Mouse (Mus musculus): ENCODE results near the gene Aurka. TPM values are rescaled to one million over a fixed set of nuclear protein-coding genes. Genes with fewer than 3 reads are reported as not detected.

Aurka gene
- polyA plus RNA-seq, 1 experiment from 2014 or later = 6.1 TPM

DNA sequence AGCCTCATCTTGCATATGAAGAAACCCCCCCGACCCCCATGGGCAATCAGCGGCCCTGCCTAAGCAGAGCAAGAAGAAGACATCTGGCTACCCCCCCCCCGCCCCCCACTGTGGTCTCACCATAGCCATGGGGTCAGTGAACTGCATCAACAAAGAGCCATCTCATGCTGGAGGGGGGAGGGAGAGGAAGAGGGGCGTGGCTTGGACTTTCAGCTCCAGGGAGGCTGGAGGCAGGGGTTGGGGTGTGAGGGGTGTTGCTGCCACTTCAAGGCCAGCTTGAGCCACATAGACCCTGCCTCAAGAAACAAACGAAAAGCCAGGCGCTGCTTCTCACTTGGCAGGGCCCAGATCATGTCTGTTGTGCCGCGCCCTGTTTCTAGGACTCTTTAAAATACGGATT is 25.6 kb upstream of the Aurka start:
- Histone ChIP-seq H3K27ac (no peak overlapping the region), H3K4me3 (ENCODE audit: inconsistent target) (no peak overlapping the region), H3K79me2 (ENCODE audit: inconsistent target) (0 out of 2 replicates have a peak, but pooled peaks cover 11% of the 10 kb centered on the region), H3K36me3 (ENCODE audit: inconsistent target) (no peaks in the 10 kb centered on the region)
- 91% methylated on average over 9 of the region's 9 CpGs for WGBS (ENCODE audit: missing documents)

DNA sequence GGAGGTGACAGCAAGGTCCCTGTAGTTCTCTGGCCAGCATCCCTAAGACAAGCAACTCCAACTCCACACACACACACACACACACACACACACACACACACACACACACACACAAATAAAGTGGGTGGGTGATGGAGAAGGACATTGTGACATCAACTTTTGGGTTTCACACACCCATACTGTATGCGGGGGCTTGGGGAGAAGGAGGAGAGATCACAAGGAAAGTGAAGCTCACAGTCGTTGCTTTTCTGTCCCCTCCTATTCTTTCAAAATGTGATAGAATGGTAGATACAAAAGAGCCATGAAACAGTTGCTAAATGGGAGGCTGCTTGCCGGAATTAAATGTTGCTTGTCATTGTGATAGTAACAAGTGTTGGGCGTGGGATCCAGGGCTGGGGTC is 24.3 kb upstream of the Aurka start:
- 0 out of 2 replicates have a peak, but pooled peaks cover 11% of the 10 kb centered on the region for H3K79me2 ChIP-seq (ENCODE audit: inconsistent target)
- H3K27ac ChIP-seq = no peak overlapping the region
- 91% methylated on average over 2 of the region's 4 CpGs for WGBS (ENCODE audit: missing documents)
- H3K4me3 ChIP-seq (ENCODE audit: inconsistent target) = peak overlapping the region; percentile 31; the same call in 1 of the 2 replicates
- no peaks in the 10 kb centered on the region for H3K36me3 ChIP-seq (ENCODE audit: inconsistent target)

DNA sequence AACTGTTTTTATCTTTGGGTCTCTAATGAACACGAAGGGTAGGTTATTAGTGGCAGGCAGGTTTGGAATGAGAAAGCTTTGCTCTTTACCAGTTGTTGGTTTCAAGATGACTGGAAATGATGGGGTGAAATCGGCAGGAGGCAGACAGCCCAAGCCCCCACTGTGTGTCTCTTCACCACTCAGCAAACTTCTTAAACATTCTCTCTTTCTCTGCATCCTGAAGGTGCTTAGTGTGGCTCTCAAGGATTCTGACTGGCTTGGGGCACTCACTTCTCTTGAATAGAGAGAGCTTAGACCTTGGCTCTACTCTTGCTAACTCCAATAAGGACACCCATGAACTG is 23.7 kb upstream of the Aurka start:
- H3K36me3 ChIP-seq (ENCODE audit: inconsistent target) = no peaks in the 10 kb centered on the region
- H3K79me2 ChIP-seq (ENCODE audit: inconsistent target) = 0 out of 2 replicates have a peak, but pooled peaks cover 11% of the 10 kb centered on the region
- H3K27ac ChIP-seq = peak overlapping the region; percentile 42
- WGBS (ENCODE audit: missing documents) = 69% methylated on average over 1 of the region's 2 CpGs
- peak overlapping the region; percentile 31 for H3K4me3 ChIP-seq (ENCODE audit: inconsistent target)

DNA sequence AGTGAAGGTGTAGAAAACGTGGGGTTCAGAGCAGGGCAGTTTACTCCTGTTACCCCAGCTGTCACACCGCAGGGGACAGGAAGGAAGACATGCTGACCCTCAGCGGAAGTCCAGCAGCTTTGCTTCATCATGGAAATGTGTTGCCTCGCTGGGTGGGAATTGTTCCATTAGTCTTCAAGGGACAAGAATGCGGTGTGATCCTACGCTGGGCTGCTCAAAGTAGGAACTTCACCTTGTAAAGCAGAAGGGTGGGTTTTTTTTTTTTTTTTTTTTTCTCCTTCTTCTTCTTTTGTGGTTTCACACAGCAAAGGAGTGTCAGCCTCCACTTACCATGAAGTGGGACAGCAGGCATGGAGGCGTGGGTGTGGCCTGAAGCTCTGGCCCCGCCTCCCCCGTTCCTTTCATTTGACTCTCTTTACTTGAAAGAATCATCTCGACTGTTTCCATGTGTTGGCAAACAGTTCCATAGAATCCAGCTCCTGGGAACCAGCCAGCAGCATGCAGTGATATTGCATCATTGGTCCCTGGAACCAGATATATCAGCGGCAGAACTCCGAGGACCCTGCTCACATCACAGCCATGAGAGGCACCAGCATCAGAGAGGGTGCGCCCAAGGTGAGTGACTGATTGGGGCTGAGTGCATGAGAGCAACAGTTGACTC is 23.2 kb upstream of the Aurka start, which contains the start of gene Cass4:
TSS of gene Cass4 (plus strand) at position 404 of the 661 bp plus-strand sequence.
- WGBS (ENCODE audit: missing documents) = 8% methylated on average over 12 of the region's 13 CpGs
- Histone ChIP-seq H3K79me2 (ENCODE audit: inconsistent target) (0 out of 2 replicates have a peak, but pooled peaks cover 11% of the 10 kb centered on the region), H3K4me3 (ENCODE audit: inconsistent target) (peak within 1 kb of the TSS; percentile 31), H3K27ac (peak within 1 kb of the TSS; percentile 42), H3K36me3 (ENCODE audit: inconsistent target) (no peaks in the 10 kb centered on the region)

DNA sequence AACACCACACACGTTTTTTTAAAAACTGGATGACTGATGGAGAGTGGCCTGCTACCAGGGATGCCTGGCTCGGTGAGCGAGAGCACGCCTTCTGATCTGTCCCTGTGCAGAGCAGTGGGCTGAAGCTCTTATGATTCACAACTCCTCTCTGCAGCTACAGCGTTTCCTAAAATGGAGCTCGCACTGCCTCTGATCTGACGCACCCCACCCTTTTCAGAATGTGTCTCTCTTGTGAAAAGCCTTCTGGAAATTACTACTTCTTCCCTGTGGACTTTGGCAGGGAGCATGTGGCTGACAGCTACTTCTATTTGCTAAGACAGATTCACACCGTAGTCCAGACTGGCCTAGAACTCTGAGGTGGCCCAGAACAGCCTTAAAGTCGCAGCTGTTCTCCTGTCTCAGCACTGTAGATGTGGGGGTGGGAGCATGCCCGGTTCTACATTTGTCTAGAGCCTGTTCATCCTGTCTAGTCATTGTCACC is 21.7 kb upstream of the Aurka start:
- Histone ChIP-seq H3K27ac (no peak overlapping the region), H3K4me3 (ENCODE audit: inconsistent target) (no peak overlapping the region), H3K36me3 (ENCODE audit: inconsistent target) (no peaks in the 10 kb centered on the region), H3K79me2 (ENCODE audit: inconsistent target) (0 out of 2 replicates have a peak, but pooled peaks cover 11% of the 10 kb centered on the region)
- 79% methylated on average over 10 of the region's 10 CpGs for WGBS (ENCODE audit: missing documents)

DNA sequence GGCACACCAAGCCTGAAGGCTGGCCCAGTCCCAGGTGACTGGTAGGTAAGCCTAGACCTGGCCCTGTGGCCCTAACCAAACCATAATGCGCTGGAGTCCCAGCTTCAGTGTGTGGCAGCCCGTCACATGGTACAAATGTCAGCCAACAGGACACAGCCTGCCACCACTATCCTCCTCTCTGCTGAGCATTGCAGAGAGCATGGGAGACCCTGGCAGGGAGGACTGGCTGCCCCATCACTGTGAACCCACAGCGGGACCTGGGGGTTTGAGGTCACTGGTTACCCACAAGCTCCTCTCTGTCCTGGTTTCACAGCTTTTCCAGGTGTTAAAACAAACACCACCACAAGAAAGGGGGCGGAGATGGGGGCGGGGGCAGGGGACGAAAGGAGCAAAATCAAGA is 20.0 kb upstream of the Aurka start:
- 78% methylated on average over 6 of the region's 6 CpGs for WGBS (ENCODE audit: missing documents)
- H3K79me2 ChIP-seq (ENCODE audit: inconsistent target) = 0 out of 2 replicates have a peak, but pooled peaks cover 5% of the 10 kb centered on the region
- H3K36me3 ChIP-seq (ENCODE audit: inconsistent target) = no peaks in the 10 kb centered on the region
- H3K27ac ChIP-seq = no peak overlapping the region
- H3K4me3 ChIP-seq (ENCODE audit: inconsistent target) = no peak overlapping the region

DNA sequence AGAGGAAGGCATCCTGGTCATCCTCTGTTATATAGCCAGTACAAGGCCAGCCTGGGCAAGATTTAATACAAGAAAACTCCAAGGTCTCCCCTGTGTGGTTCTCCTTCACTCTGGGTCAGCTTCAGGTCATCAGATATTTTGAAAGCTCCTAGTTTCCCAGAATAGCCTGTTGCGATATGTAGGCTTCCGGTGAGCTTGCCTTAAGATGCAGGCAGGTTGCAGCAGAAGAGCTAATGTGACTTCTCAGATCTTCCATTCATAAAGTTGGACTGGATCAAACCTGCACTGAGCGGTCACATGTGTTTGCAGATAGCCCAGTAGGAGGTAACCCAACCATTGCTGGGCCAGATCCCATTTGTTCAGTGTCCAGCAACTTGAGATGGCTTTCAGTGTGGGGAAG is 14.4 kb upstream of the Aurka start:
- 72% methylated on average over 3 of the region's 3 CpGs for WGBS (ENCODE audit: missing documents)
- Histone ChIP-seq H3K79me2 (ENCODE audit: inconsistent target) (no peaks in the 10 kb centered on the region), H3K36me3 (ENCODE audit: inconsistent target) (peaks cover 13% of the 10 kb centered on the region), H3K27ac (no peak overlapping the region), H3K4me3 (ENCODE audit: inconsistent target) (no peak overlapping the region)

DNA sequence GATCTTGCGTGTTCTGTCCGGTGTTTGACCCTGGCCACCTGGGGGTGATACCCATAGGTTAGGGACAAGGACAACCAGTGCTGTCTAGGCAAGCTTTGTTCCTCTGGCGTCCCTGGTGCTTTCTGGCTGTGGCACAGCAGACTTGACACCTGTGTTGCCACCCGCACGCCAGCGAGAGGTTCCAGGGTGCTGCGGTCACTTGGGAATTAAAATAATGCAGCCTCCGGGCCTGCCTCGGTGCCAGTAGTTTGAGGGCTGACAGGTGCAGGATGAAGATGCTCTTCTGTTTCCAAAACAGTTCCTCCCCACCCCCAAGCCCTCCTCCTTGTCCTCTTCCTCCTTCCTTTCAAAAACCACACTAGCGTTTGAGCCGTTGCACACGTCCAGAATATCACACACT is 11.6 kb upstream of the Aurka start:
- 55% methylated on average over 10 of the region's 12 CpGs for WGBS (ENCODE audit: missing documents)
- Histone ChIP-seq H3K4me3 (ENCODE audit: inconsistent target) (no peak overlapping the region), H3K27ac (no peak overlapping the region), H3K79me2 (ENCODE audit: inconsistent target) (no peaks in the 10 kb centered on the region; the same call in 1 of the 2 replicates), H3K36me3 (ENCODE audit: inconsistent target) (peaks cover 37% of the 10 kb centered on the region)

DNA sequence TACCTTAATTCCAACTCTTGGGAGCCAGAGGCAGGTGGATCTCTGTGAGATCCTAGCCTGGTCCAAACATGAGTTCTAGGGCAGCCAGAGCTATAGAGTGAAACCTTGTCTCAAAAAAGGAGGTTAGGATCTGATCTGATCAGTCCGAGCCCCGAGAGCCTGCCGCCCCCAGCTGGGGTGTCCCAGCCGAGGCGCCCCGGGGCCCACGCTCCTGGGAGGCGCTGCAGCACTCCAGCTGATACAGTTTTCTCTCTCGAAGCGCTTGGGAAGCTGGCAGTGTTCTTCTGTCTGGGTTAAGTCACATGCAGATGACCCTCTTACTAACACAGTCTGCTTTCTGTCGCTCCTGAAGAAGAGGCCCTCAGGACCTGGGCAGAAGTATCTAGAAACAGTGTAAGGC is 11.0 kb upstream of the Aurka start:
- no peak overlapping the region for H3K4me3 ChIP-seq (ENCODE audit: inconsistent target)
- no peak overlapping the region for H3K27ac ChIP-seq
- H3K36me3 ChIP-seq (ENCODE audit: inconsistent target) = peaks cover 37% of the 10 kb centered on the region
- no peaks in the 10 kb centered on the region; the same call in 1 of the 2 replicates for H3K79me2 ChIP-seq (ENCODE audit: inconsistent target)
- 92% methylated on average over 11 of the region's 11 CpGs for WGBS (ENCODE audit: missing documents)

DNA sequence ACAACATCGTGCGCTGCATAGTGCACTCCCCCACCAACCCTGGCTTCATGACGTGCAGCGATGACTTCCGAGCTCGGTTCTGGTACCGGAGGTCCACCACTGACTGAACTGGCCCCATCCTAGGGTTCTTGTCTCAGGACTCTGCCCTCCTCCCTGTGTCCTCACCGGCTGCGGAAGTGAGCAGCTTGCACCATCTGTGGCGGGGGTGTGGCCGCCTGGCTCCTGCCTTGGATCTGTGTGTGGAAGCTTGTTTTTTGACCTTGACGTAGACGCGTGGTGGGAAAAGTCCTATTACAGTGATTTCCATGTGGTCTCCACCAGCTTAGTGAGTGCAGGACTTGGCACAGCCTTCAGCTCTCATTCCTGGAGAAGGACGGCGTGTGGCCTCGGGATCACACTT is 10.2 kb upstream of the Aurka start:
- no peak overlapping the region for H3K27ac ChIP-seq
- 95% methylated on average over 17 of the region's 17 CpGs for WGBS (ENCODE audit: missing documents)
- peaks cover under 1% of the 10 kb centered on the region; the same call in 1 of the 2 replicates for H3K79me2 ChIP-seq (ENCODE audit: inconsistent target)
- peaks cover 44% of the 10 kb centered on the region for H3K36me3 ChIP-seq (ENCODE audit: inconsistent target)
- H3K4me3 ChIP-seq (ENCODE audit: inconsistent target) = no peak overlapping the region

DNA sequence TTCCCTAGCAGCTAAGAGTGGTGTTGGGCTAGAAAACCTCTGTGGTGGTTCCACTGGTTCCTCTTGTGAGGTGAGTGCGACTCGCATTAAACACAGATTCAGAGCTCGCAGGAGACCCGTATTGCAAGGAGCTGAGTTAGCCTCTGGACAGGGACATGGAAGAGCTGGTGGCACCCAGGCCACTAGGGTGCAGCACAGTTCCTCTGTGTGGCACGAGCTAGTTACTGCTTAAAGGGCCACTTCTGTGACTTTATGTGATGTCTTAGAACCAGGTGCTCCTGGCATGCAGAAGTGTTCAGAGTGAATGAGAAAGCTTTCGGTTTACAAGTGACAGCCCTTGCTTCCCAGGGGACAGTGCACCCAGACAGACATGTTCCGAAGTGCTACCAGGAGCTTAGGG is 8.0 kb upstream of the Aurka start:
- Histone ChIP-seq H3K27ac (no peak overlapping the region), H3K36me3 (ENCODE audit: inconsistent target) (peaks cover 66% of the 10 kb centered on the region), H3K4me3 (ENCODE audit: inconsistent target) (no peak overlapping the region), H3K79me2 (ENCODE audit: inconsistent target) (peaks cover 16% of the 10 kb centered on the region)
- WGBS (ENCODE audit: missing documents) = 48% methylated on average over 7 of the region's 7 CpGs

DNA sequence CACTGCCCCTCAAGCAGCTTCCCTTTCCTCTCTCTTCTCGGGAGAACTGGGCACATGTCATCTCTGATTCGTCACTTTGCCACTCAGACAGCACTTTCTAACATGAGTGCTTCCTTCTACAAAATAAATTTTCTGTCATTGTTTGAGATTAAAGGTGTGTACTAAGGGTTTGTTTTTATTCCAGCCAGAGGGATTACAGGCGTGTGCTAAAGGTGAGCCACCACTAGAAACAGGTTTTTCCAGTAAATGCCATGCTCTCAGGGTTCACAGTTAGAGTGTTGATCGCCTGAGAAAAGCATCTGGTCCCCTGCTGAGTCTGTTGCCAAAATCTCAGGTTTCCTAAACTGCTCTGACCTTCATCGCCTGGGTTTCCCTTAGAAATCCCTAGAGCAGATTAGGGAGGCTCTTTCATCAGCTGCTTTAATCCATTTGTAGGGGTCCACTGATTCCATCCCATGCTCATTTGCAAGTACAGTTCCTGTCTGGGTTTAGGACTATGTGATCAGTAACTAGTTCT is 6.7 kb upstream of the Aurka start:
- H3K36me3 ChIP-seq (ENCODE audit: inconsistent target) = peaks cover 67% of the 10 kb centered on the region
- H3K27ac ChIP-seq = peak overlapping the region; percentile 12
- WGBS (ENCODE audit: missing documents) = 68% methylated on average over 5 of the region's 5 CpGs

DNA sequence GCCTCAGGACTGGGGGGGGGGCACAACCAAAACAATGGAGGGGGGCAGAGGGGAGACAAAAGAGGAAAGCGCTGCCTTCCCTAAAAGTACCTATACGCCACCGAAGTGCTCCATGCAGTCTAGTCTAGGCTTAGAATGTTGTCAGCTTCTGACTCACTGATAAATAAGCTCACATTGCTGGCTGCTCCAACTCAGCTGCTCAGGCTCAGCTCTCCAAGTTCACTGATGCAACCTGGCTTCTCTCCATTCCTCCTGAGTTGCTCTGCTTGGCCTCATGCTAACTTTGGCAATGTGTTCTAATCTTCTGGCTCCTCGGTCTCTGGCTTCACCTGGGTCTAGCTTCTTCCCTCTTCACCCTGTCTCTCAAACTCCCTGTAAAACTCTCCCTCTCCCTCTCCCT is 6.2 kb upstream of the Aurka start:
- H3K79me2 ChIP-seq (ENCODE audit: inconsistent target) = peaks cover 34% of the 10 kb centered on the region
- H3K36me3 ChIP-seq (ENCODE audit: inconsistent target) = peaks cover 67% of the 10 kb centered on the region
- 82% methylated on average over 4 of the region's 4 CpGs for WGBS (ENCODE audit: missing documents)
- H3K27ac ChIP-seq = no peak overlapping the region
- no peak overlapping the region for H3K4me3 ChIP-seq (ENCODE audit: inconsistent target)

More for the DNA sequence above, 6.7 kb upstream of the Aurka start:
- peaks cover 29% of the 10 kb centered on the region for H3K79me2 ChIP-seq (ENCODE audit: inconsistent target)
- H3K4me3 ChIP-seq (ENCODE audit: inconsistent target) = no peak overlapping the region

DNA sequence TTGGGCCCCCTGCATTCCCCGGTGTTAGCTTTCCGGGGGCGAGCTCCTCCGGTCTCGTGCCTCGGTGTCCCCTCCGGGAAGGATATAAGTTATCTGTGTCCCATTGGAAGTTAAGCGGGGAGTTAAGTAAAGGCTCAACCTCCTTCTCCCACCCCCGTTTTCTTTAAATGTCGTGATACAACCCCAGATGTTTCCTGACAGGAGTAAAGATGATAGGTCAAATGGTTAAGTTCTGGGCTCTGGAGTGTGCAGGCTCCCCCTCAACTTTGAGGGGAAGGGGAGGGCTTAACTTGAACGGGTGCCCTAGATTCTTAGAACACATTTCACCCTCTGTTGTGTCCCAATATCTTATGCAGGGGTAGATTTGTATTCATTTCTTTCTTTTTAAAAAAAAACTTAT is 923 bp upstream of the Aurka start:
- H3K4me3 ChIP-seq (ENCODE audit: inconsistent target) = peak overlapping the region; percentile 87
- peaks cover 29% of the 10 kb centered on the region for H3K36me3 ChIP-seq (ENCODE audit: inconsistent target)
- 2% methylated on average over 11 of the region's 11 CpGs for WGBS (ENCODE audit: missing documents)
- H3K27ac ChIP-seq = peak overlapping the region; percentile 88
- H3K79me2 ChIP-seq (ENCODE audit: inconsistent target) = peaks cover 82% of the 10 kb centered on the region

DNA sequence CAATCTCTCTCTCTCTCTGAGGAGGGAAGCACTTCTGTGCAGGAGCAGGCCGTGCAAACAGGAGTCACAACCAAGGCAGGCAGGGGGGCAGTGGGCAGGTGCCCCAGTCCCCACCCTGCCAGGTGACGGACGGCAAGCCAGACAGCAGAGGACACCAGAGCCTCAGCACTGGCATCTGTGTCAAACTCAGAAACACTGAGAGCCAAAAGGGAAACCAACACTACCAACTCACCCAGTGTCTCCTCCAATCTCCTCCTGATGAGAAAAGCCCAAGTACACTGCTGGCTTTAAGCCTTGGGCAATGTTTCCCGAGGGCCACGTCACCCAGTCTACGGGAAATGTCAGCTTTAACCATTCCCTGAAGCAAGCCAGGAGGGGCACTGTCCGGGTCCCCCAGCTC is 7.2 kb downstream of the Aurka start:
- no peak overlapping the region for H3K4me3 ChIP-seq (ENCODE audit: inconsistent target)
- H3K36me3 ChIP-seq (ENCODE audit: inconsistent target) = no peaks in the 10 kb centered on the region
- 92% methylated on average over 7 of the region's 7 CpGs for WGBS (ENCODE audit: missing documents)
- H3K79me2 ChIP-seq (ENCODE audit: inconsistent target) = peaks cover 82% of the 10 kb centered on the region
- H3K27ac ChIP-seq = no peak overlapping the region
